Mouse (Mus musculus): Measurements from ENCODE around the gene Sdad1.

- TF ChIP-seq POLR2A (IDR thresholded peaks at IDR 0.05; ENCODE audit: extremely low read depth, insufficient read depth, low read length) (no peak), CTCF (IDR thresholded peaks at IDR 0.05; ENCODE audit: low read depth, low read length) (no peak)
Observed at GRCm38 (mm10) chr5:92318596-92318995, 8.3 kb upstream of the Sdad1 start.
